In genomic region chr6:30439576-30439975, GRCm38 (mm10) we compare ENCODE assay signal across 20 mouse cellular contexts. TPM values are rescaled to one million over a fixed set of nuclear protein-coding genes. Genes with fewer than 3 reads are reported as not detected.
A peak's percentile ranks its signal among the peaks of the same experiment; 100 is the strongest.
DNase-seq lines count a peak whose midpoint lies in the region; ATAC-seq and TF ChIP-seq lines count a peak whose summit lies in the region.
"Had no signal": no experiment of that assay in that cellular context is flagged by ENCODE, and none has a peak within 500 bp of the region (broad histone marks: within the 10 kb centered on the region; RNA-seq: fewer than 3 reads in every experiment).

No protein-coding gene starts in this region.

- H3K4me1 ChIP-seq in forebrain, postnatal 0 days (ENCODE audit: insufficient read depth): no peaks in the 10 kb centered on the region

- no peak overlapping the region for H3K9ac ChIP-seq in forebrain, postnatal 0 days

- TF ChIP-seq POLR2A in brain, embryonic 14.5 days (IDR thresholded peaks at IDR 0.05; ENCODE audit: borderline replicate concordance, extremely low read depth, insufficient read depth, insufficient read length, poor library complexity, severe bottlenecking): no peak

- H3K4me3 ChIP-seq in forebrain, postnatal 0 days (ENCODE audit: low read depth, low read length): no peak overlapping the region

- peaks cover 26% of the 10 kb centered on the region for H3K36me3 ChIP-seq in forebrain, postnatal 0 days (ENCODE audit: insufficient read depth)

- H3K27me3 ChIP-seq in forebrain, postnatal 0 days (ENCODE audit: insufficient read depth, low read length): no peaks in the 10 kb centered on the region
- H3K27me3 ChIP-seq: CH12.LX, Patski had no signal

- peak; percentile 78 for DNase-seq in heart, adult 11 months
- DNase-seq in heart, postnatal 4 days: no peak
- peak; percentile 25 for DNase-seq in brain, embryonic 14.5 days (ENCODE audit: low read depth)
- no peak for DNase-seq in forebrain, postnatal 0 days
- DNase-seq: adrenal gland, adult 2 months; adrenal gland, adult 8-10 months; adrenal gland, postnatal 10 days; adrenal gland, postnatal 14 days; adrenal gland, postnatal 25 days; adrenal gland, postnatal 36 days; B cell, adult 2 months; cerebellum, adult 11 months; cerebellum, adult 11-12 months; cerebellum, adult 18-20 months; cerebellum, adult 2 months had no signal

- H3K4me2 ChIP-seq in forebrain, postnatal 0 days (ENCODE audit: low read depth): no peak overlapping the region

- 77% methylated on average over 10 of the region's 10 CpGs for WGBS in forebrain, postnatal 0 days

- no peaks in the 10 kb centered on the region for H3K9me3 ChIP-seq in forebrain, postnatal 0 days (ENCODE audit: low read length)
- H3K9me3 ChIP-seq: G1E had no signal

- TF ChIP-seq CTCF in brain, embryonic 14.5 days (IDR thresholded peaks at IDR 0.05; ENCODE audit: borderline replicate concordance, extremely low read depth, insufficient read depth, insufficient read length): no peak
- TF ChIP-seq CTCF in forebrain, postnatal 0 days (IDR thresholded peaks at IDR 0.05; ENCODE audit: low read depth): no peak

- ATAC-seq in forebrain, postnatal 0 days: no peak
- ATAC-seq: activated CD4-positive, CD25-positive, alpha-beta regulatory T cell, adult 4 months; CD4-positive, CD25-positive, alpha-beta regulatory T cell, adult 4 months; Patski had no signal

- no peak overlapping the region for H3K27ac ChIP-seq in forebrain, postnatal 0 days (ENCODE audit: low read depth, low read length)

RNA-seq across cellular contexts. Expression of gene Klhdc10, which starts 37.9 kb away (rescaled TPM):
- 10 to 100 TPM; 74.4 to 75.9 TPM for total RNA-seq in heart, postnatal 4 days (2021)
- 121 and 127 TPM in 2 replicates for polyA plus RNA-seq in brain, embryonic 14.5 days (2012; rRNA removed)
- 111 and 160 TPM in 2 replicates for total RNA-seq in forebrain, postnatal 0 days (2014; rRNA removed)
- 17.7 and 24.3 TPM in 2 replicates for polyA plus RNA-seq in forebrain, postnatal 0 days (2015; fragmentation: Nextera tagmentation; extraction: Ambion mirVana)

RNA-seq across cellular contexts. Expression of gene Zc3hc1, which starts 48.7 kb away (rescaled TPM):
- 10 to 100 TPM; 22.9 to 24.5 TPM for total RNA-seq in heart, postnatal 4 days (2021)
- polyA plus RNA-seq in brain, embryonic 14.5 days (2012; rRNA removed): 41.6 and 46.4 TPM in 2 replicates
- 56.7 and 57.2 TPM in 2 replicates for total RNA-seq in forebrain, postnatal 0 days (2014; rRNA removed)
- 69.4 and 71.9 TPM in 2 replicates for polyA plus RNA-seq in forebrain, postnatal 0 days (2015; fragmentation: Nextera tagmentation; extraction: Ambion mirVana)

Comparison
In these comparisons a context has a peak if more than half of its experiments do, and no peak if none do; other contexts are left out.
1. DNase-seq: peak in heart, adult 11 months (single experiment) and brain, embryonic 14.5 days (single experiment); none in heart, postnatal 4 days (single experiment) and forebrain, postnatal 0 days (single experiment).